In genomic region chr12:117832190-117832589, GRCm38 (mm10) we compare ENCODE assay signal across 12 mouse cellular contexts.
"Had no signal": no experiment of that assay in that cellular context is flagged by ENCODE, and none has a peak within 500 bp of the region (broad histone marks: within the 10 kb centered on the region; RNA-seq: fewer than 3 reads in every experiment).

No protein-coding gene starts in this region.

- ATAC-seq: intestine, postnatal 0 days had no signal

- H3K4me3 ChIP-seq: left cerebral cortex, adult 2 months; neural tube, embryonic 13.5 days had no signal

- H3K27ac ChIP-seq: left cerebral cortex, adult 2 months; liver, embryonic 14.5 days; neural tube, embryonic 13.5 days; stomach, postnatal 0 days had no signal

- DNase-seq: kidney, adult 8-10 months; kidney, postnatal 10 days; lung, adult 18-20 months; midbrain, embryonic 14.5 days; right cerebral cortex, adult 18-20 months; right cerebral cortex, postnatal 25 days; thymus, postnatal 14 days had no signal

- H3K36me3 ChIP-seq: neural tube, embryonic 13.5 days had no signal

- H3K9me3 ChIP-seq: neural tube, embryonic 13.5 days had no signal

- H3K4me1 ChIP-seq: neural tube, embryonic 13.5 days had no signal

- H3K4me2 ChIP-seq: neural tube, embryonic 13.5 days had no signal

- H3K9ac ChIP-seq: liver, embryonic 14.5 days; neural tube, embryonic 13.5 days had no signal
